Mouse (Mus musculus) gastrocnemius, adult 2 months (tissue): Measurements from ENCODE around the gene Caskin2. TPM values are rescaled to one million over a fixed set of nuclear protein-coding genes. Genes with fewer than 3 reads are reported as not detected.
"Not testable (repeated sequence)": the region's sequence is repeated elsewhere in the genome, so short reads cannot be mapped to it uniquely, and the experiment has no call there.

Experiments
- DNase-seq: peaks from one replicate; pipeline ENCODE4 v3.0.0; 2022
- H3K27ac ChIP-seq: fragments of 200-600 bp; 2 replicates; pipeline ENCODE4 v1.8.1; 2022; ENCODE audit warnings: mild to moderate bottlenecking
- H3K4me3 ChIP-seq: fragments of 200-600 bp; 2 replicates; pipeline ENCODE4 v1.8.1; 2022; ENCODE audit warnings: mild to moderate bottlenecking, moderate library complexity
- CTCF ChIP-seq: fragments of 200-600 bp; IDR thresholded peaks from 2 replicates; pipeline ENCODE4 v1.8.1; 2022; ENCODE audit warnings: antibody characterized with exemption, mild to moderate bottlenecking, moderate library complexity
- intact Hi-C: fragments of 180-260 bp; cut with DNase I; formaldehyde crosslinking; loops from one replicate; pipeline ENCODE4 v1.15.1; 2025
- microRNA-seq: library from miRNA; unstranded; fragments of <30 nt; microRNA quantifications from one replicate; pipeline ENCODE4 v1.2.0, GENCODE M21; 2021
- total RNA-seq, 2 experiments: library from RNA; stranded (reverse); gene quantifications; 2 replicates each; pipeline ENCODE4 v1.2.3; 2021

The Caskin2 gene
- total RNA-seq, 2 experiments from 2014 or later = 14.5 to 19.2 TPM

DNA sequence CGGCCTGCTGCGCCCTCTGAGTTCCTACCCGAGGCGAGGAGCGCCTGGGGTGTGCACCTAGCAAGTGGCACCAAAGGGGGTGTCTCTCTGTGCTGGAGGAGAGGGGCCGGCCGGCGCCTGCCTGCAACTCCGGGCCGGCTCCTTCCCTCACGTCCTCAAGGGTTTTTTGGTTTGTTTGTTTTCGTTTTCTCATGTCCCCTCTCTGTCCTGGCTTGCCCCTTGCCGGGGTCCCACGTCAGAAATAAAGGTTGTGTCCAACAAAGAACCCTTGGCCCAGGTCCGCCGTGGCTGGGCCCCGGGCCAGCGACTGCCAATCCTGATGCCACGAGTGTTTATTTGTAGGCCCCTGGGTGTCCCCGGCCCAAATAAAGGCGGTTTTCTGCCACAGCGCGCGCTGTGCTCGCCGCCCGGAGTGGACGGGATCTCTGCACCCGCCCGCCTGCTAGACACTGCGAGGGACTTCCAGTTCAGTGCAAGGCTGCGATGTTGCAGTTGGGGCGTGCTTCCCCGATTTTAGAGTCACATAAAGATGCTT, 47.8 kb downstream of the Caskin2 start:
- Histone ChIP-seq H3K27ac (peak overlapping the region; percentile 100), H3K4me3 (peak overlapping the region; percentile 84)
- no peak; the same call in 1 of the 2 replicates for TF ChIP-seq CTCF
- peak; percentile 75 for DNase-seq
- intact Hi-C loops = no loop called here

DNA sequence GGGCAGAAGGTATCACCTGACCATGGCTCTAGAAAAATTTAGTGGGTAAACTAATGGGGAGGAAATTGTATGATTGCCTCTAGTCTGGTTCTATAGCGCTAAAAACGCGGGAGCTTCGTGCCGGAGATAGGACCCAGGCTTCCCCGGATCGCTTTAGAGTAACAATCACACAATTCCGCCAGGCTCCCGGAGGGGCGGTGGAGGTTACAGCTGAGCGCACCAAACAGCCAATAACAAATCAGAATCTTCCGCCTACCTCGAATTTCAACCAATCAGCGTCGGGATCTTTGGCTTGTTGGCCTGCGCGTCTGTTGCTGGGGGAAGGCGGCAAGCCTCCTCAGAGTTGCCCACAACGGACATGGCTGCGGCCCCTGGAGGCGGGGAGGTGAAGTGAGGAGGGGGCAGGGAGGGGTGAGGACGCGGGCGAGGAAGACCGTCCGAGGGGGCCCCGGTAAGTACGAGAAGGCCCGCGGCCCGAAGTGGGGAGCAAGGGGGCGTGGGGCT, 48.3 kb downstream of the Caskin2 start, which contains the start of gene Tmem94:
TSS of gene Tmem94 (plus strand) at position 331 of the 504 bp plus-strand sequence.
- DNase-seq = peak; percentile 96
- 0 out of 2 replicates have a peak, but pooled peaks have one; percentile 26 for TF ChIP-seq CTCF
- Histone ChIP-seq H3K27ac (peak within 1 kb of the TSS; percentile 100), H3K4me3 (peak within 1 kb of the TSS; percentile 84)
- intact Hi-C loops = no loop called here

- intact Hi-C loops = loop anchor here (5.0 kb wide), 1 partner anchor 42 kb away; no protein-coding TSS in a partner anchor
- DNase-seq = no peak
- no peak for TF ChIP-seq CTCF
- H3K27ac ChIP-seq = peak overlapping the region; percentile 100
- H3K4me3 ChIP-seq = peak overlapping the region; percentile 84
Observed at GRCm38 (mm10) chr11:115764698-115765097, 48.7 kb downstream of the Caskin2 start.

DNA sequence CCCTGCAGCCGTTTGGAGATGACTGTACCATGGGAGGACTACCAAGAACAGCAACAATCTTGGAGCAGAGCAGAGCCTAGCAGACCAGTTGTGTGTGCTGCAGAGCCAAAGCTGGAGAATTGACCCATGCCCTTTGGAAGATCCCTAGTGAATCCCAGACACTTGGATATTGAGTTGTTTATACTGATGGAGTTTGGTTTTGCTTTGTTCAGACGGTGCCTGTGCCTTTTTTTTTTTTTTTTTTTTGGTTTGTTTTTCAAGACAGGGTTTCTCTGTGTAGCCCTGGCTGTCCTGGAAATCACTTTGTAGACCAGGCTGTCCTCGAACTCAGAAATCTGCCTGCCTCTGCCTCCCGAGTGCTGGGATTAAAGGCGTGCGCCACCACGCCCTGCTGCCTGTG, 51.3 kb downstream of the Caskin2 start:
- not testable (repeated sequence) for H3K27ac ChIP-seq, H3K4me3 ChIP-seq, DNase-seq
- intact Hi-C loops = loop anchor here (5.0 kb wide), 1 partner anchor 40 kb away; no protein-coding TSS in a partner anchor

DNA sequence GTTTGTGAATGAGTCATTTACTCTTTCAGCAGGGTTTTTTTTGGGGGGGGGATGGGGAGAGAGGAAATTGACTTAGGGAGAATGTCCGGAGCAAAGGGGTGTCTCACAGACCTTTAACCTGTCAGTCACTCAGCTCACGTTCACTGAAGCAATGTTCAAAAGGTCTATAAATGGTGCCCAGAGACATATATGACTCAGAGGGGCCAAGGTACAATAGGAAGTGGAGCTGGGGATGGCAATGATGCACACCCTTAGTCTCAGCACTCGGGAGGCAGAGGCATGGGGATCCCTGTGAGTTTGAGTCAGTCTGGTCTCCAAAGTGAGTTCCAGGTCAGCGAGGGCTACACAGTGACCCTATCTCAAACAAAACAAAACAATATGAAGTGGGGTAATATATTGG, 60.0 kb downstream of the Caskin2 start:
- no peak for TF ChIP-seq CTCF
- intact Hi-C loops = loop anchor here (5.0 kb wide), 1 partner anchor 34 kb away; no protein-coding TSS in a partner anchor
- Histone ChIP-seq H3K27ac (no peak overlapping the region), H3K4me3 (no peak overlapping the region)
- no peak for DNase-seq

DNA sequence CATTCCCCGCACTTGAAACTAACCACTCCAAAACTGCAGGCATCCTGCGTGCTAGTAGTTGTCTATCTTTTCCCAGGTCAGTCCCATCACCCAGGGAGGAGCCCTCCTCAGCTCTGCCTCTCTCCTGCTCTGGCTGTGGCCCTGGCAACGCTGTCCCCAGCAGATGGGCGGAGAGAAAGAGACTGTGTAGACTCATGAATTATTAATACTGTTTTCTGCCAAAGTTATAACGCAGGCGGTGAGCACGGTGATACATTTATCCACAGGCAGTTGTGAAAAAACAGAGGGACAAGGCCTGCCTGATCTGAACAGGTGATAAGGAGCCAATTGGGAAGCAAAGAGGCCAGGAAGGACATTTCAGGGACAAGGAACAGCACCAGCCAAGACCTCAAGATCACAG, 60.8 kb downstream of the Caskin2 start:
- DNase-seq = no peak
- TF ChIP-seq CTCF = no peak
- intact Hi-C loops = loop anchor here (5.0 kb wide), 1 partner anchor 35 kb away; no protein-coding TSS in a partner anchor
- Histone ChIP-seq H3K27ac (no peak overlapping the region), H3K4me3 (no peak overlapping the region)

GRCm38 (mm10) chr11:115751725-115752124, 61.7 kb downstream of the Caskin2 start:
- H3K27ac ChIP-seq = no peak overlapping the region
- no peak overlapping the region for H3K4me3 ChIP-seq
- no peak for DNase-seq
- no peak for TF ChIP-seq CTCF
- intact Hi-C loops = loop anchor here (5.0 kb wide), 1 partner anchor 36 kb away; no protein-coding TSS in a partner anchor

GRCm38 (mm10) chr11:115749834-115750233, 63.6 kb downstream of the Caskin2 start:
- Histone ChIP-seq H3K27ac (no peak overlapping the region), H3K4me3 (no peak overlapping the region)
- intact Hi-C loops = loop anchor here (5.0 kb wide), 1 partner anchor 37 kb away; no protein-coding TSS in a partner anchor
- DNase-seq = no peak
- TF ChIP-seq CTCF = no peak

Small RNAs within 50 kb of the gene (microRNA-seq; reads per million reads assigned to microRNA genes)
- not detected for gene Mir5621

Other genes with a start within 250 kb of the Caskin2 start
- gene Nup85, start 249.2 kb downstream of the Caskin2 start, total RNA-seq = 10 to 100 TPM; 17.2 to 18.6 TPM
- 10 to 100 TPM; 66.8 to 88.5 TPM for gene Mrps7, start 209.7 kb downstream of the Caskin2 start, total RNA-seq
- 10 to 100 TPM; 18.8 to 20.7 TPM for gene Gga3, start 209.6 kb downstream of the Caskin2 start, total RNA-seq
- 10 to 100 TPM; 46.0 to 55.0 TPM for gene Mif4gd, start 200.7 kb downstream of the Caskin2 start, total RNA-seq
- 10 to 100 TPM; 43.1 to 51.5 TPM for gene Slc25a19, start 185.3 kb downstream of the Caskin2 start, total RNA-seq
- 10 to 100 TPM; 60.3 to 74.7 TPM for gene Grb2, start 105.0 kb downstream of the Caskin2 start, total RNA-seq
- 10 to 100 TPM; 90.6 to 99.5 TPM for gene Tmem94, start 48.2 kb downstream of the Caskin2 start, total RNA-seq
- gene Tsen54, start 1.1 kb upstream of the Caskin2 start, total RNA-seq = 1 to 10 TPM; 6.2 to 6.9 TPM
- gene Llgl2, start 10.4 kb upstream of the Caskin2 start, total RNA-seq = 1 to 10 TPM; 8.3 to 9.8 TPM
- not detected for gene Myo15b, start 44.8 kb upstream of the Caskin2 start, total RNA-seq
- gene Smim5, start 86.3 kb upstream of the Caskin2 start, total RNA-seq = under 1 TPM; 0.23 to 0.89 TPM
- not detected for gene Smim6, start 98.4 kb upstream of the Caskin2 start, total RNA-seq
- gene Sap30bp, start 119.6 kb upstream of the Caskin2 start, total RNA-seq = 10 to 100 TPM; 12.1 to 13.4 TPM
- gene Recql5, start 119.8 kb upstream of the Caskin2 start, total RNA-seq = 1 to 10 TPM; 7.5 to 8.6 TPM
- 1 to 10 TPM; 4.2 to 4.5 TPM for gene Itgb4, start 161.1 kb upstream of the Caskin2 start, total RNA-seq
- 1 to 10 TPM; 3.0 to 3.8 TPM for gene Galk1, start 199.1 kb upstream of the Caskin2 start, total RNA-seq
- gene H3f3b, start 214.3 kb upstream of the Caskin2 start, total RNA-seq = 10 to 100 TPM; 55.9 to 58.7 TPM
- gene Unk, start 216.7 kb upstream of the Caskin2 start, total RNA-seq = 1 to 10 TPM; 7.0 to 7.4 TPM